Mouse (Mus musculus) embryonic fibroblast, embryonic 13.5 days (primary cell): ENCODE data around the gene Hnrnpf. TPM values are rescaled to one million over a fixed set of nuclear protein-coding genes. Genes with fewer than 3 reads are reported as not detected.
A peak's percentile ranks its signal among the peaks of the same experiment; 100 is the strongest.

Experiments
- H3K27ac ChIP-seq: 2 replicates; pipeline ENCODE4 v1.5.1; 2012; ENCODE audit warnings: low read length, control low read depth, inconsistent platforms; ENCODE audit not compliant: insufficient read depth
- H3K4me1 ChIP-seq: 2 replicates; pipeline ENCODE4 v1.6.1; 2011; ENCODE audit warnings: low read length; ENCODE audit not compliant: control insufficient read depth, insufficient read depth
- H3K4me3 ChIP-seq: 2 replicates; pipeline ENCODE4 v1.5.1; 2011; ENCODE audit warnings: mild to moderate bottlenecking, control low read depth, low read length; ENCODE audit not compliant: insufficient read depth
- CTCF ChIP-seq: IDR thresholded peaks from 2 replicates; pipeline ENCODE4 v1.5.1; 2011; ENCODE audit warnings: mild to moderate bottlenecking, control low read depth, low read length, moderate library complexity, borderline replicate concordance; ENCODE audit not compliant: insufficient read depth
- POLR2A ChIP-seq: IDR thresholded peaks from 2 replicates; pipeline ENCODE4 v1.6.1; 2011; ENCODE audit warnings: low read depth, mild to moderate bottlenecking, control low read depth, low read length, moderate library complexity
- polyA plus RNA-seq: library from polyadenylated mRNA; stranded (reverse); fragments of >200 nt; gene quantifications from 2 replicates; pipeline ENCODE4 v1.2.4, GENCODE M21; 2011; ENCODE audit warnings: low read depth; ENCODE audit not compliant: missing spikeins, insufficient read length

The Hnrnpf gene
- polyA plus RNA-seq, 1 experiment: 479 TPM

- Histone ChIP-seq H3K4me3 (no peak overlapping the region), H3K4me1 (no peaks in the 10 kb centered on the region), H3K27ac (no peak overlapping the region)
- no peak for TF ChIP-seq POLR2A
- TF ChIP-seq CTCF: no peak
These were observed 9.9 kb upstream of the Hnrnpf start for GRCm38 (mm10) chr6:117890257-117890656.

GRCm38 (mm10) chr6:117891369-117892160, 8.6 kb upstream of the Hnrnpf start:
- Histone ChIP-seq H3K4me3 (no peak overlapping the region), H3K27ac (no peak overlapping the region), H3K4me1 (no peaks in the 10 kb centered on the region)
- no peak for TF ChIP-seq CTCF
- TF ChIP-seq POLR2A: no peak

DNA sequence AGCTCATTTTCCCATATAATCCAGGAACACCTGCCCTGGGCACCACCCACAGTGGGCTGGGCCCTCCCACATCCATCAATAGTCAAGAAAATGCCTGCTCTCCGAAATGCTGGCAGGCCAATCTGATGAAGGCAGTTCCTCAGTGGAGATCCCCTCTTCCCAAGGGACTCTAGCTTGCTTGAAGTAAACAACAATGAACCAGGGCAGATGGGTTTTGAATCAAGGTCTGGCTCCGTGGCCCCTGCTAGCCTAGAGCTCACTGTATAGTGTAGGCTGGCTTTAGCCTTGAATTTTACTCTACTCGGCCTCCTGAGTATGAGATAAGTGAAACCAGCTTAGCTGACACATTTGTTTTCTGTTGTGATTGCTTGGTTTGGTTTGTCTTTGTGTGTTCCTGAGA, 7.7 kb upstream of the Hnrnpf start:
- no peak for TF ChIP-seq CTCF
- no peak for TF ChIP-seq POLR2A
- Histone ChIP-seq H3K27ac (no peak overlapping the region), H3K4me3 (no peak overlapping the region), H3K4me1 (no peaks in the 10 kb centered on the region)

DNA sequence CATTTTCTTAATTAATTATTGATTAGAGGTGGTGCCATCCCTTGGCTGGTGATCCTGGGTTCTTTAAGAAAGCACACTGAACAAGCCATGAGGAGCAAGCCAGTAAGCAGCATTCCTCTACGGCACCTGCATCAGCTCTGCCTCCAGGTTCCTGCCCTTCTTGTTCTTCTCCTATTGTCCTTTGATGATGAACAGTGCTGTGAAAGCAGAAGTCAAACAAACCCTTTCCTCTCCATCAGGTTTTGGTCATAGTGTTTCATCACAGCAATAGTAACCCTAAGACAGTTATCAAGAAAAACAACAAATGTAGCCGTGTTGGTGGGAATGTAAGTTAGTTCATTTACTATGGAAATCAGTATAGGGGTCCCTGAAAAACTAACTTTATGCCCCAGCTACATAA, 6.7 kb upstream of the Hnrnpf start:
- no peaks in the 10 kb centered on the region for H3K4me1 ChIP-seq
- TF ChIP-seq CTCF (no peak), POLR2A (no peak)

GRCm38 (mm10) chr6:117897800-117898199, 2.3 kb upstream of the Hnrnpf start:
- TF ChIP-seq CTCF (no peak), POLR2A (no peak)

More for the DNA sequence above, 6.7 kb upstream of the Hnrnpf start:
- Histone ChIP-seq H3K4me3 (no peak overlapping the region), H3K27ac (no peak overlapping the region)

DNA sequence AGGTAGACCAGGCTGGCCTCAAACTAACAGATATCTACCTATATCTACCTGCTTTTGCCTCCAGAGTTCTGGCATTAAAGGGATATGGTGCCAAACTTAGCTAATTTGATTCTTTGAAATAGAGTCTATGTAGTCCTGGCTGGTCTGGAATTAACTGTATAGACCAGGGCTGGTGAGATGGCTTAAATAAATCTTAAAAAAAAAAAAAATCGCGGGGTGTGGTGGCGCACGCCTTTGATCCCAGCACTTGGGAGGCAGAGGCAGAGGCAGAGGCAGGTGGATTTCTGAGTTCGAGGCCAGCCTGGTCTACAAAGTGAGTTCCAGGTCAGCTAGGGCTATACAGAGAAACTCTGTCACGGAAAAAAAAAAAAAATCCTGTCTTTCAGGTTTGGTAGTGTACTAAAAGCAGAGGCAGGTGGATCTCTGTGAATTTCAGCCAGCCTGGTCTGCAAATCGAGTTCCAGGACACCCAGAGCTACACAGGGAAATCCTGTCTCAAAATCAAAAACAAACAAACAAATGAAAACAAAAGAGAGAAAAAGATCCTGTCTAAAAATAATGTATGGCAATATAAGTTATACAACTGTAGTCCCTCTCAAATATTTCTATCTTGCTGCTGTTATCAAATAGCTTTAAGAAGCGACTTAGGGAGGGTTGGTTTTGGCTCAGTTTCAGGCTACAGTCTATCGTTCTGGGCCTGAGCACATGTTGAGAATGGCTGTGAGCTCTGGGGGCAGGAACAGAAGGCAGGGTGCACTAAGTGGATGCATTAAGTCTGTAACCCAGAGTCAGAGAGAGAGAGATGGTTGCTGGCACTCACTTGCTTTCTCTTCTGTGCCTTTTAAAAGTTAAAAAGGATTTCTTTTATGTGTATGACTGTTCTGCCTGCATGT, 1.6 kb downstream of the Hnrnpf start:
- peaks cover 5% of the 10 kb centered on the region; the same call in 1 of the 2 replicates for H3K4me1 ChIP-seq
- no peak overlapping the region for H3K4me3 ChIP-seq
- TF ChIP-seq POLR2A (no peak), CTCF (no peak)
- H3K27ac ChIP-seq: no peak overlapping the region

More at GRCm38 (mm10) chr6:117897800-117898199, 2.3 kb upstream of the Hnrnpf start:
- H3K4me1 ChIP-seq: 0 out of 2 replicates have a peak, but pooled peaks cover 3% of the 10 kb centered on the region
- H3K27ac ChIP-seq: no peak overlapping the region
- H3K4me3 ChIP-seq: no peak overlapping the region

GRCm38 (mm10) chr6:117902556-117902955, 2.4 kb downstream of the Hnrnpf start:
- Histone ChIP-seq H3K27ac (no peak overlapping the region), H3K4me1 (peaks cover 5% of the 10 kb centered on the region; the same call in 1 of the 2 replicates)
- no peak for TF ChIP-seq CTCF
- TF ChIP-seq POLR2A: no peak

GRCm38 (mm10) chr6:117903836-117904235, 3.7 kb downstream of the Hnrnpf start:
- H3K4me3 ChIP-seq: no peak overlapping the region
- H3K4me1 ChIP-seq: peaks cover 5% of the 10 kb centered on the region; the same call in 1 of the 2 replicates
- TF ChIP-seq CTCF: no peak
- TF ChIP-seq POLR2A: no peak
- no peak overlapping the region for H3K27ac ChIP-seq

More at GRCm38 (mm10) chr6:117902556-117902955, 2.4 kb downstream of the Hnrnpf start:
- no peak overlapping the region for H3K4me3 ChIP-seq

- Histone ChIP-seq H3K4me1 (peaks cover 3% of the 10 kb centered on the region; the same call in 1 of the 2 replicates), H3K27ac (peak overlapping the region; percentile 86), H3K4me3 (peak overlapping the region; percentile 77)
- TF ChIP-seq CTCF (no peak), POLR2A (peak; percentile 49; the same call in 1 of the 2 replicates)
These were observed 5.3 kb downstream of the Hnrnpf start for GRCm38 (mm10) chr6:117905260-117905930.
